Mouse (Mus musculus): ENCODE results near the gene Olfr24. TPM values are rescaled to one million over a fixed set of nuclear protein-coding genes. Genes with fewer than 3 reads are reported as not detected.
A peak's percentile ranks its signal among the peaks of the same experiment; 100 is the strongest.
"Not testable (repeated sequence)": the region's sequence is repeated elsewhere in the genome, so short reads cannot be mapped to it uniquely, and the experiment has no call there.

Olfr24 gene
- polyA plus RNA-seq, 1 experiment: not detected

DNA sequence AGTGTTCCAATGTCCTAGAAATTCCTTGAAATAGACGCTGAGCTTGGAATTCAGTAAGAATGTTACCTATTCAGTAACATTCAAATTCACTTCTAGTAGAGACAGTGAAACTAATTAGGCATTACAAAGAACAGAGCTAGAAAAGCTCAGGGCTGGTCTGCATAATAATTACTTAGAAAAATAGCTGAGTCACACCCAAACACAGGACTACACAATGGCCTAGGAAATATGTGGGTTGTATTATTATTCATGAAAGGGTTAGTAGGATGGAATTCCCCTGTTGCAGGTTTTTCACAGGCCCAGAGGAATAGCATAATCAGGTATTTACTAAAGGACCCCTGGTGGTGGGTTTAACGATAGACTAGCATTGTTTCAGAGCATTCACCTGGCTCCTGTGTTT lies 29.6 kb downstream of the Olfr24 start:
- TF ChIP-seq EP300 (IDR thresholded peaks at IDR 0.05; ENCODE audit: insufficient read depth, low read depth, low read length): 0 out of 2 replicates have a peak, but pooled peaks have one; percentile 26

DNA sequence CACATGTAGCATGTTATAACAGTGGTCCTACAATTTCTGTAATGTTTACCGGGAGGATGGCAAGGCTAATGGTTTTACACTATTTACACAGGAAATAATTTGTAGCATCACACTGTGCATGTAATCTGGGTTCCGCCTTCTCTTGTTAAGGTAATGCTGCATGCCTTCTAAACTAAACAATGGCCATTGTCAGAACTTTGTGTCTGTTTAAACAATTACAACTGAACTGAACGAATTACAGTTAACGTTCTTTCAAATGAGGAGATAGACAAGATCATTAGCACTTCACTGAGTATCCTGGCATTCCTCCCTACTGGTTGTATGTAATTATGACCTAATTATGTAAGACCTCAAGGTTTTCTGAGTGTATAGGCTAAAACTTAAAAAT lies 41.1 kb downstream of the Olfr24 start:
- H3K4me3 ChIP-seq (ENCODE audit: low read depth, low read length): no peak overlapping the region
- peaks cover 4% of the 10 kb centered on the region for H3K4me1 ChIP-seq (ENCODE audit: control insufficient read depth, insufficient read depth, low read length)
- no peaks in the 10 kb centered on the region for H3K36me3 ChIP-seq (ENCODE audit: control insufficient read depth, insufficient read depth, low read length, poor library complexity, severe bottlenecking)
- no peak overlapping the region for H3K9ac ChIP-seq (ENCODE audit: low read depth, poor library complexity, severe bottlenecking)
- no peak for TF ChIP-seq POLR2A (IDR thresholded peaks at IDR 0.05; ENCODE audit: insufficient read depth, low read length)
- TF ChIP-seq EP300 (IDR thresholded peaks at IDR 0.05; ENCODE audit: insufficient read depth, low read depth, low read length): peak; percentile 45; the same call in 1 of the 2 replicates
- no peaks in the 10 kb centered on the region for H3K27me3 ChIP-seq (ENCODE audit: control insufficient read depth, insufficient read depth, low read length, poor library complexity, severe bottlenecking)
- no peaks in the 10 kb centered on the region for H3K9me3 ChIP-seq (replicated peaks; ENCODE audit: control insufficient read depth, insufficient read depth, low read length, poor library complexity, severe bottlenecking)
- H3K27ac ChIP-seq (ENCODE audit: insufficient read depth, low read length): no peak overlapping the region

More for the DNA sequence above, 29.6 kb downstream of the Olfr24 start:
- not testable (repeated sequence) for H3K4me1 ChIP-seq (ENCODE audit: control insufficient read depth, insufficient read depth, low read length); H3K36me3 ChIP-seq (ENCODE audit: control insufficient read depth, insufficient read depth, low read length, poor library complexity, severe bottlenecking); H3K27me3 ChIP-seq (ENCODE audit: control insufficient read depth, insufficient read depth, low read length, poor library complexity, severe bottlenecking); H3K9ac ChIP-seq (ENCODE audit: low read depth, poor library complexity, severe bottlenecking); H3K4me3 ChIP-seq (ENCODE audit: low read depth, low read length)
- peaks cover 15% of the 10 kb centered on the region for H3K9me3 ChIP-seq (replicated peaks; ENCODE audit: control insufficient read depth, insufficient read depth, low read length, poor library complexity, severe bottlenecking)
- H3K27ac ChIP-seq (ENCODE audit: insufficient read depth, low read length): peak overlapping the region; percentile 100

DNA sequence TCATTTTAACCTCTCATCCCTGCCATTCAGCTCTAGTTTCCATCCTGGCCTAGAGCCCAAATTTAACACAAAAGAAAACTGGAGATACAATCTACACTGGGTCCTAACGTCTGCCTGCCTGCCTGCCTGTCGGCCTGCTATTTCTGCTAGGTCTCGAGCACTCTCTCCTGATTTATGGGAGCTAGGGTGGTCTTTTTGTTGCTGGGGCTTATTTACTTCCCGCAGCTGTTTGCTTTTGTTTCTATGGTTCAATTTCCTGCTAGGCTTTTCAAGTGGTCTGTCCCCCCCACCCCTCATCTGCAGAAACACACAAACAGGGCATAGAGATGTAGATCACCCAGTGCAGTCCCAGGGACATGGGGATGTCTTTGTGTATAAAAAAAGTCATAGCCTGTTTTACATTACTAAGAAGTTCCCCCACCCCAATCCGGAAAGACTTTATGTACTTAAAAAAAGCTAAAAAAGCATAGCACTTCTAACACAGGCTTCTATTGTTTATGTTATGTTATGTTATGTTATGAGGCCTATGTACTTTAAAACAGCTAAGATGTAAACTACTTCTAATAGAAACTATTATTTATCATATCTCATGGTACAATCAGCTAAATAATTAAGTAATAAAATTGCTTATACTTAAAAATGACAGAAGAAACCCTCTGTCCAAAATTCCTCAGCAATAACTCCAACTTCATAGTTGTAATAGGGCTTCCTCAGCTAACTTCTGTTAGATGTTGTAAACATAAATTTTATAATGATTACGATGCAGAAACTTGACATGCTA lies 41.7 kb downstream of the Olfr24 start:
- Histone ChIP-seq H3K27ac (ENCODE audit: insufficient read depth, low read length) (peak overlapping the region; percentile 91), H3K36me3 (ENCODE audit: control insufficient read depth, insufficient read depth, low read length, poor library complexity, severe bottlenecking) (no peaks in the 10 kb centered on the region), H3K27me3 (ENCODE audit: control insufficient read depth, insufficient read depth, low read length, poor library complexity, severe bottlenecking) (no peaks in the 10 kb centered on the region), H3K4me1 (ENCODE audit: control insufficient read depth, insufficient read depth, low read length) (peaks cover 4% of the 10 kb centered on the region), H3K9ac (ENCODE audit: low read depth, poor library complexity, severe bottlenecking) (peak overlapping the region; percentile 70), H3K9me3 (replicated peaks; ENCODE audit: control insufficient read depth, insufficient read depth, low read length, poor library complexity, severe bottlenecking) (no peaks in the 10 kb centered on the region), H3K4me3 (ENCODE audit: low read depth, low read length) (no peak overlapping the region)
- peak; percentile 96 for TF ChIP-seq EP300 (IDR thresholded peaks at IDR 0.05; ENCODE audit: insufficient read depth, low read depth, low read length)
- no peak for TF ChIP-seq POLR2A (IDR thresholded peaks at IDR 0.05; ENCODE audit: insufficient read depth, low read length)

DNA sequence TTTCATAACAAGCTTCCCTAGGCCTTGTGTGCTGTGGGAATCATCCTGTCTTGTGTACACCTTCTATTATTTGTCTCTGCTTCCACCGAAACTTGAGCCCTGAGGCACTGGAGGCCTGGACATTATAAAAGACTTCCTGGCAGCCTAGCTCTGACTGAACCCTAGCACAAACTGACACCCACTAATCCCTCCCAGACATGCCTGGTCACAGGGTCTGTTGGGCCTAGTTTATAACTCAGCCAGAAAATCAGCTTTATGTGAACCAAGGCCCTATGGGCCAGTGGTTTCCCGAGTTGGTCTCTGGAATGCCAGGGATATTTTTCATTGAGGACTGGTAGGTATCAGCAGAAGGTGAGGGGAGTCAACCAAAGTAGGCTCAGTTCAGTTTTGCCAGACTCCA lies 42.8 kb downstream of the Olfr24 start:
- H3K9ac ChIP-seq (ENCODE audit: low read depth, poor library complexity, severe bottlenecking): peak overlapping the region; percentile 70
- no peaks in the 10 kb centered on the region for H3K36me3 ChIP-seq (ENCODE audit: control insufficient read depth, insufficient read depth, low read length, poor library complexity, severe bottlenecking)
- no peak overlapping the region for H3K4me3 ChIP-seq (ENCODE audit: low read depth, low read length)
- H3K9me3 ChIP-seq (replicated peaks; ENCODE audit: control insufficient read depth, insufficient read depth, low read length, poor library complexity, severe bottlenecking): no peaks in the 10 kb centered on the region
- TF ChIP-seq EP300 (IDR thresholded peaks at IDR 0.05; ENCODE audit: insufficient read depth, low read depth, low read length) (peak; percentile 42; the same call in 1 of the 2 replicates), POLR2A (IDR thresholded peaks at IDR 0.05; ENCODE audit: insufficient read depth, low read length) (no peak)
- peak overlapping the region; percentile 91 for H3K27ac ChIP-seq (ENCODE audit: insufficient read depth, low read length)
- no peaks in the 10 kb centered on the region for H3K27me3 ChIP-seq (ENCODE audit: control insufficient read depth, insufficient read depth, low read length, poor library complexity, severe bottlenecking)
- peaks cover 4% of the 10 kb centered on the region for H3K4me1 ChIP-seq (ENCODE audit: control insufficient read depth, insufficient read depth, low read length)

DNA sequence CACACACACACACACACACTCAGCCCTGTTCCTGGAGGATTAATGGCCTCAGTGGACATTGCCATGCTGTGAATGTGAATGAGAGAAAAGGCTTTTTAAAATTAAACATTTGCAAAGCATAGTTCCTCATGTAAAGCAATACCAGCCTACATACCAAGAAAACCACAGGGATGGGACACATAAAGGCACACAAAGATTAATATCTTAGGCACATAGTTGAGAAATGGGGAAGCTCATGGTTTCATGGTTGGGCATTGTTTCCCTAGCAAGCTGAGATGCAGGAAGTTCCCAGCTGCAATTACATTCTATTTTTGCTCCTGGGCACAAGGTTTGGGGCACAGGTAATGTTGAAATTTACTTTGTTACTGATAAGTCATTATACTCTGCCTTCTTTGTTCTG lies 58.2 kb downstream of the Olfr24 start:
- Histone ChIP-seq H3K9me3 (replicated peaks; ENCODE audit: control insufficient read depth, insufficient read depth, low read length, poor library complexity, severe bottlenecking) (no peaks in the 10 kb centered on the region), H3K36me3 (ENCODE audit: control insufficient read depth, insufficient read depth, low read length, poor library complexity, severe bottlenecking) (no peaks in the 10 kb centered on the region), H3K9ac (ENCODE audit: low read depth, poor library complexity, severe bottlenecking) (no peak overlapping the region), H3K27me3 (ENCODE audit: control insufficient read depth, insufficient read depth, low read length, poor library complexity, severe bottlenecking) (no peaks in the 10 kb centered on the region), H3K4me1 (ENCODE audit: control insufficient read depth, insufficient read depth, low read length) (no peaks in the 10 kb centered on the region), H3K27ac (ENCODE audit: insufficient read depth, low read length) (no peak overlapping the region), H3K4me3 (ENCODE audit: low read depth, low read length) (no peak overlapping the region)
- TF ChIP-seq POLR2A (IDR thresholded peaks at IDR 0.05; ENCODE audit: insufficient read depth, low read length) (no peak), CTCF (IDR thresholded peaks at IDR 0.05; ENCODE audit: low read depth, low read length) (no peak), EP300 (IDR thresholded peaks at IDR 0.05; ENCODE audit: insufficient read depth, low read depth, low read length) (no peak)

Other genes with a start within 250 kb of the Olfr24 start
- gene Muc16, start 89.5 kb downstream of the Olfr24 start, polyA plus RNA-seq (2011; ENCODE audit: insufficient read depth, insufficient read length, low read depth, missing spikeins): 0.03 and 0.15 TPM in 2 replicates
- not detected in 2 replicates for gene Olfr828, start 55.5 kb upstream of the Olfr24 start, polyA plus RNA-seq (2011; ENCODE audit: insufficient read depth, insufficient read length, low read depth, missing spikeins)
- gene Olfr829, start 90.9 kb upstream of the Olfr24 start, polyA plus RNA-seq (2011; ENCODE audit: insufficient read depth, insufficient read length, low read depth, missing spikeins): not detected in 2 replicates
- not detected in 2 replicates for gene Olfr830, start 110.7 kb upstream of the Olfr24 start, polyA plus RNA-seq (2011; ENCODE audit: insufficient read depth, insufficient read length, low read depth, missing spikeins)
- gene Olfr832, start 173.1 kb upstream of the Olfr24 start, polyA plus RNA-seq (2011; ENCODE audit: insufficient read depth, insufficient read length, low read depth, missing spikeins): not detected in 2 replicates
- not detected in 2 replicates for gene Olfr834, start 224.0 kb upstream of the Olfr24 start, polyA plus RNA-seq (2011; ENCODE audit: insufficient read depth, insufficient read length, low read depth, missing spikeins)

All from ES-Bruce4 (cell line).